Mouse (Mus musculus) activated CD4-positive, CD25-positive, alpha-beta regulatory T cell, adult 9 weeks (primary cell): Measurements from ENCODE around the gene Nedd1. TPM values are rescaled to one million over a fixed set of nuclear protein-coding genes. Genes with fewer than 3 reads are reported as not detected.

Source experiments
- polyA plus RNA-seq: library from polyadenylated mRNA; unstranded; fragments of 100-300 nt; shearing (Covaris generic); gene quantifications from one replicate; pipeline ENCODE4 v1.2.1, GENCODE M21; 2017

Nedd1 gene
- 36.8 TPM for polyA plus RNA-seq

GRCm38 (mm10) chr10:92721771-92722619 lies at the start of gene Nedd1:
Gene Nedd1, minus strand, starts transcription at chr10:92722420.

